Mouse (Mus musculus): ENCODE data around the gene Dusp2.

The Dusp2 gene

DNA sequence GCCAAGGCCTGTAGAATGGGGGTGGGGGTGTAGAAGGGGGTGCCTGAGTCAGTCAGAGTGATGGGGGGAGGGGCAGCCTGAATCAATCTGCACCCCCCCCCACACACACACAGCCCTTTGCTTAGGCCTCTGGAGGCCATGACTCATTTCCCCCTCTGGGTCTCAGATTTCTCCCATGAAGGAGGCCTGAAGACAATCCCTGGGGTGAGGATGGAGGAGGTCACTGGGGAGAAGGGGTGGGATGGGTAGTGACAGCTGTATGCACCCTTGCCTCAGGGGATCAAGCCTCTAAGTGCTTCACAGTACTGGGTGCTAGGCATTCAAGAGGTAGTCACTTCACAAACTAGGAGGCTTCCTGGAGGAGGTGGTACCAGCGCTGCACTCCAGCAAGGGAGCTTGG is 12.3 kb upstream of the Dusp2 start:
- DNase-seq (ENCODE audit: low spot score in 2 of 2): no peak

GRCm38 (mm10) chr2:127324456-127324855 is 11.5 kb upstream of the Dusp2 start:
- DNase-seq (ENCODE audit: low spot score in 2 of 2): no peak

DNA sequence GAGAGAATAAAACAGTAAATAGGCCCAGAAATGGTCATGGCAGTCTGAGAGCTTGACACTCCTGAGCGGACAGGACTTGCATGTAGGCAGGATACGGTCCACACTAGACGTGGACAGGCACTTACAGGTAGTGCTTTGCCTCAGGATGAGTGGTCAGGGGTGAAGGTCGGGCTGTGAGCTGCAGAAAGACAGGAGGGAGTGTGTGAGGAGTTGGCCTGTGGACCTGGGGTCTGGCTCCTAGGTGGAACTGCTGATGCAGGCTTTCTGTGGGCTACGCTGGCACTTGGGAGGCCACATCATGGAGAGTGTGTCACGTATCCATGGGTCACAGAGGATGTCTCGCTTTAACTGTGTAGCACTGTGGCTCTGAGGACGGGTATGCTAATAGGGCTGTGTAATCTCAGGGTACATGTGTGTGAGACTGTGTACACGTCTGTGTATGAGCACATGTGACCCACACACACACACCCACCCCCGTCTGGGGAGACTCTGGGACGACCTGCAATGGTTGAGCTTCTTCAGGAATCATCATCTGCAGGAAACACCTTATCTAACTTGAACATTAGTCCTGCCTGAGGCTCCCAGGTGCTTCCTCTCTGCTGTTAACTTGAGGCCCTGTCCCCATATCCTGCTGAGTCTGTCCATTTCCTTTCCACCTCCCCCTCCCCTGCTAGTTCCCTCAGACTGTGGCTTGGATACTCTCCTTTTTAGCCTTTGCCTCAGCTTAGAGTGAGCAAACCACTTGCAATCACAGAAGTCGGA is 7.7 kb upstream of the Dusp2 start:
- DNase-seq (ENCODE audit: low spot score in 2 of 2): no peak

GRCm38 (mm10) chr2:127332807-127333570 is 3.0 kb upstream of the Dusp2 start:
- DNase-seq (ENCODE audit: low spot score in 2 of 2): no peak

GRCm38 (mm10) chr2:127333945-127334603 is 1.9 kb upstream of the Dusp2 start:
- DNase-seq (ENCODE audit: low spot score in 2 of 2): no peak

DNA sequence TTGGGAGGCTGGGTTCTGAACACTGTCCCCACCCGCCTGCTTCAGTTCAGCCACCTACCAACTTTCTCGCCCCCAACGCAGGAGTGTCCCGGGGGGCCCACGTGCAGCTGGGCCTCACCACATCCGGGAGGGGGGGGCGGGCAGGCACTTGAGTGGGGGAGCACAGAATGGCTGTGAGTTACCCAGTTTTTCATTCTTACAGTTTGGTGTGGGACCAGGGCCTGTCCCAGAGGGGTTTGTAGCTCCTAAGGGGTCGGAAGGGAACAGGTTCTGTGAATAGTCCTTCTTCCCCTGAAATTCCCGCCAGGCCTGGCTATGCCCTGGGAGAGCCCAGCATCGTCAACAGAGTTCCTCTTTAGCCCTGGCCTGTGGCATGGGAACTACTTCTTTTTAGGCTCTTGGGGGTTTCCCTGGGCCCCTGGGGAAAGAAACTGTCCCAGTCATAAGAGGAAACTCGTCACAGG is 849 bp upstream of the Dusp2 start:
- no peak for DNase-seq (ENCODE audit: low spot score in 2 of 2)

GRCm38 (mm10) chr2:127336497-127336832 is 506 bp downstream of the Dusp2 start:
- DNase-seq (ENCODE audit: low spot score in 2 of 2): no peak

- no peak for DNase-seq (ENCODE audit: low spot score in 2 of 2)
These were observed 926 bp downstream of the Dusp2 start for GRCm38 (mm10) chr2:127336885-127337284.

GRCm38 (mm10) chr2:127337531-127337930 is 1.6 kb downstream of the Dusp2 start:
- DNase-seq (ENCODE audit: low spot score in 2 of 2): no peak

- no peak for DNase-seq (ENCODE audit: low spot score in 2 of 2)
These were observed 2.1 kb downstream of the Dusp2 start for GRCm38 (mm10) chr2:127338012-127338411.

GRCm38 (mm10) chr2:127338416-127338815 is 2.5 kb downstream of the Dusp2 start, which contains the start of gene Astl:
TSS of gene Astl (plus strand) at chr2:127338639.
- no peak for DNase-seq (ENCODE audit: low spot score in 2 of 2)

GRCm38 (mm10) chr2:127338833-127339232 is 2.9 kb downstream of the Dusp2 start:
- no peak for DNase-seq (ENCODE audit: low spot score in 2 of 2)

- no peak for DNase-seq (ENCODE audit: low spot score in 2 of 2)
These were observed 3.3 kb downstream of the Dusp2 start for GRCm38 (mm10) chr2:127339262-127339661.

GRCm38 (mm10) chr2:127341159-127341558 is 5.2 kb downstream of the Dusp2 start:
- peak in 1 of 2 experiments; percentile 44 for DNase-seq (ENCODE audit: low spot score in 2 of 2)

GRCm38 (mm10) chr2:127346334-127346733 is 10.4 kb downstream of the Dusp2 start:
- no peak for DNase-seq (ENCODE audit: low spot score in 2 of 2)

DNA sequence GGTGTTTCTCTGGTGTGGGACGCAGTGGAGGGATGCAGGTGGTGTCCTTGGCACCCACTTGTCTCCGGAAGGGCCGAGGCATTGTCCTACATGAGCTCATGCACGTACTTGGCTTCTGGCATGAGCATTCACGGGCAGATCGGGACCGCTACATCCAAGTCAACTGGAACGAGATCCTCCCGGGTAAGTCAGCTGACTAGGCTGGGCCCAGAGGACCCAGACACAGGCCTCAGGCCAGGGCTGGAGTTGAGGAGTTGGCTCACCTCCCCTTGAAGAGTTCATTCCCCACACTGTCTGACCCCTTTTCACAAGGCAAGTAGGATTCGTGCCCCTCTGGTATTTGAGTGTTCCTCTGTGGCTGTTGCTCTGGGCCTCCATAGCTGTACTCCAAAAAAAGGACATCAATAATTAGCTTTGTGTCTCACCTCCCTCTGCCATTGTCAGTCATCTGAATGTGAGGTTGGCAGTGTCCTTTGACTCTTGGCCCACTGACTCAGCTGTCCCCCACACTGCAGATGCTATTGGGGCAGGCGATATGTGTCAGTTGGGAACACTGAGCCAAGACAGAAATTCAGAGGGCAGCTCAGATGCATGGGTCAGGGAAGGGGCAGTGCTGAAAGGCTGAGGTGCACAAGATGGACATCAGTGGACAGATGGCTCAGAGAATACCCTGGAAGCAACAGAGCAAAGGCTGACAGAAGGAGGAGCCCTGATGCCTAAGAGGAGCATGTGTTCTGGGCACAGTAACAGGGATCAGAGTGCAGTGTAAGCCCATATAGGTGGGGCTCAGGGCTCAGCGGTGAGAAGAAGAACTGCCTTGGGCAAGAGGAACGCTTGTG is 11.4 kb downstream of the Dusp2 start:
- no peak for DNase-seq (ENCODE audit: low spot score in 2 of 2)

DNA sequence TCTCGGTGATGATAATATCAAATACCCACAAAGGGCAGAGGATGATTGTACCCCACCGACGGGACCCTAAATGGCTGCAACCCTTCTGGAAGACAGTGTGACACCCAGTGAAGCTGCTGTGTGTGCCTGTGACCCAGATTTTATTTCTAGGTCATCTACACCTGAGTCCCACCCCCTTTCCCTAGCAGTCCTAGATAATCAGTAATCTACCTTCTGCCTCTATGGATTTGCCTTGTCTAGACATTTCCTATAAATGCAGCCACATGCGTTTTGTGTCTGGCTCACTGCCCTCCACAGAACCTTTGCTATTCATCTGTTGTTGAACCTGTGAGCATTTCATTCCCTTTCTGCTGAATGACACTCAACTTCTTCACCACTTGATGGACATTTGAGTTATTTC is 17.9 kb downstream of the Dusp2 start:
- DNase-seq (ENCODE audit: low spot score in 2 of 2): no peak

DNA sequence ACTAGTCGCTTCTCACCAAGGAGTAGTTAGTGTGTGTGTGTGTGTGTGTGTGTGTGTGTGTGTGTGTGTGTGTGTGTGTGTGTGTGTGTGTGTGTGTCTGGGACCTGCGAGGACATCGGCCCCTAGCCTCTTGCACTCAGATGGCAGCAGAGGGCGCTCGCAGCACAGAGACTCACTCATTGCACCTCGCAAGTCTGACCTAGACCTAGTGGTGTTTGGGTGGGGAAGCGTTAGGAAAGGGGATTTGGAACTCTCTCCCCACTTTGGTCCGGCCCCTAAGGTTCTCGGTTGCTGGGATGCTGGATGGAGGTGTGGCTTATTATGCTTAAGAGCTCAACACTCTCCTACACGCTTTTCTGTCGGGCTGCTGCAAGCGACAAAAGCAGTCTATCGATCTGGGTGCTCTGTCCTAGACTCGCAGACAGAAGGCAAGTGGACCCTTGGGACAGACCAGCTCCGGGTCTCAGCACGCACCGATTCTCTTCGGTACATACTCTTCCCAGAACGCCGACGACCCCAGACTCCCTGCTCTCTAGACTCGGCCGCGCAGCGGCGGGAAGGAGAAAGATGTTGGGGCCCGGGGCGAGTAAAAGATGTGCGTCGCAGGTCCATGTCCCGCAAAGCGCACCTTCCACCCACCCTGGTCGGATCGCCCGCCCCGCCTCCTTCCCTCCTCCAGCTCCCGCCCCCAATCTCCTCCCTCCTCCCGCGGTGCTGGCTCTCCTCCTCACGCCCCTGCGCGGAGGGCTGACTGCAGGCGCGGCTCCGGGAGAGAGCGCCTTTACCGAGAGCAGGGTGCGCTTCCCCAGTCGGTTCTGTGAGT is 26.7 kb downstream of the Dusp2 start, which contains the start of gene Adra2b:
Gene Adra2b, plus strand, starts transcription at position 750 of the 823 bp plus-strand sequence.
- peak; percentile 68 to 80 for DNase-seq (ENCODE audit: low spot score in 2 of 2)

DNA sequence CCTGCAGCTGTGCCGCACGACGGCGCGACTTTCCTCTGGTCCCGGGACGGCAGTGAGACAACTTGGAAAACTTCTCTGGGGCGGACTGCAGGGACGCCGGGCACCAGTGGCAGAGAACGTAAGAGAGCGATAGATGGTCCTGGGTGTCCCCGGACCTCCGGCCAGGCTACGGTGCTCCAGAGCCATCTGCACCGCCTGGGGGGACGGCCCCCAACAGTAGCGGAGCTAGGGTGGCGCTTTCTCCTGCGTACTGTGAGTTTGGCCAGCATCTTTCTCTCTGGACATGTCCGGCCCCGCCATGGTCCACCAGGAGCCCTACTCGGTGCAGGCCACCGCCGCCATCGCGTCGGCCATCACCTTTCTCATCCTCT is 27.3 kb downstream of the Dusp2 start:
- DNase-seq (ENCODE audit: low spot score in 2 of 2): no peak

- DNase-seq (ENCODE audit: low spot score in 2 of 2): no peak
These were observed 27.7 kb downstream of the Dusp2 start for GRCm38 (mm10) chr2:127363696-127364095.

DNA sequence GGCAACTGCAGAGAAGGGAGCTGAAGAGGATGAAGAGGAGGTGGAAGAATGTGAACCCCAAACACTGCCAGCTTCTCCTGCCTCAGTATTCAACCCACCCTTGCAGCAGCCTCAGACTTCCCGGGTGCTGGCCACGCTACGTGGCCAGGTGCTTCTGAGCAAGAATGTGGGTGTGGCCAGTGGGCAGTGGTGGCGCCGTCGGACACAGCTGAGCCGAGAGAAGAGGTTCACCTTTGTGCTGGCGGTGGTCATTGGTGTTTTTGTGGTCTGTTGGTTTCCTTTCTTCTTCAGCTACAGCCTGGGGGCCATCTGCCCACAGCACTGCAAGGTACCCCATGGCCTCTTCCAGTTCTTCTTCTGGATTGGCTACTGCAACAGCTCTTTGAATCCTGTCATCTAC is 28.5 kb downstream of the Dusp2 start:
- no peak for DNase-seq (ENCODE audit: low spot score in 2 of 2)

Data from frontal cortex, postnatal 14 days (tissue).